Mouse (Mus musculus): Measurements from ENCODE around the gene Cga. TPM values are rescaled to one million over a fixed set of nuclear protein-coding genes. Genes with fewer than 3 reads are reported as not detected.
"Not testable (repeated sequence)": the region's sequence is repeated elsewhere in the genome, so short reads cannot be mapped to it uniquely, and the experiment has no call there.

Cga gene
- total RNA-seq, 2 experiments from 2014 or later, result not detected

- DNase-seq (ENCODE audit: low spot score in 2 of 2), result no peak
Observed at GRCm38 (mm10) chr4:34889101-34889811, 4.3 kb upstream of the Cga start.

- no peak for DNase-seq (ENCODE audit: low spot score in 2 of 2)
Observed at GRCm38 (mm10) chr4:34889812-34890185, 3.8 kb upstream of the Cga start.

- no peak for DNase-seq (ENCODE audit: low spot score in 2 of 2)
Observed at GRCm38 (mm10) chr4:34898497-34898896, 4.9 kb downstream of the Cga start.

- no peak for DNase-seq (ENCODE audit: low spot score in 2 of 2)
Observed at GRCm38 (mm10) chr4:34899322-34899721, 5.7 kb downstream of the Cga start.

GRCm38 (mm10) chr4:34900155-34900554 lies 6.6 kb downstream of the Cga start:
- no peak for DNase-seq (ENCODE audit: low spot score in 2 of 2)

- DNase-seq (ENCODE audit: low spot score in 2 of 2), result no peak
Observed at GRCm38 (mm10) chr4:34901166-34901565, 7.6 kb downstream of the Cga start.

- not testable (repeated sequence) for DNase-seq (ENCODE audit: low spot score in 2 of 2)
Observed at GRCm38 (mm10) chr4:34901582-34901981, 8.0 kb downstream of the Cga start.

GRCm38 (mm10) chr4:34905396-34905795 lies 11.8 kb downstream of the Cga start:
- DNase-seq (ENCODE audit: low spot score in 2 of 2), result no peak

GRCm38 (mm10) chr4:34906151-34906550 lies 12.6 kb downstream of the Cga start:
- no peak for DNase-seq (ENCODE audit: low spot score in 2 of 2)

- DNase-seq (ENCODE audit: low spot score in 2 of 2), result no peak
Observed at GRCm38 (mm10) chr4:34907026-34907425, 13.4 kb downstream of the Cga start.

- no peak for DNase-seq (ENCODE audit: low spot score in 2 of 2)
Observed at GRCm38 (mm10) chr4:34908127-34908526, 14.5 kb downstream of the Cga start.

- DNase-seq (ENCODE audit: low spot score in 2 of 2), result no peak
Observed at GRCm38 (mm10) chr4:34911401-34911800, 17.8 kb downstream of the Cga start.

- no peak for DNase-seq (ENCODE audit: low spot score in 2 of 2)
Observed at GRCm38 (mm10) chr4:34912171-34912570, 18.6 kb downstream of the Cga start.

- DNase-seq (ENCODE audit: low spot score in 2 of 2), result peak in 1 of 2 experiments; percentile 23
Observed at GRCm38 (mm10) chr4:34917400-34917799, 23.8 kb downstream of the Cga start.

- DNase-seq (ENCODE audit: low spot score in 2 of 2), result no peak
Observed at GRCm38 (mm10) chr4:34922177-34922870, 28.7 kb downstream of the Cga start.

GRCm38 (mm10) chr4:34928386-34928785 lies 34.8 kb downstream of the Cga start:
- DNase-seq (ENCODE audit: low spot score in 2 of 2), result not testable (repeated sequence)

GRCm38 (mm10) chr4:34941046-34941445 lies 47.5 kb downstream of the Cga start:
- DNase-seq (ENCODE audit: low spot score in 2 of 2), result no peak

GRCm38 (mm10) chr4:34947181-34947580 lies 53.6 kb downstream of the Cga start:
- no peak for DNase-seq (ENCODE audit: low spot score in 2 of 2)

GRCm38 (mm10) chr4:34953716-34954115 lies 60.1 kb downstream of the Cga start:
- no peak for DNase-seq (ENCODE audit: low spot score in 2 of 2)

Measured in gastrocnemius, postnatal 4 days (tissue).